Mouse (Mus musculus): ENCODE data around the gene Nck1.
A peak's percentile ranks its signal among the peaks of the same experiment; 100 is the strongest.

The Nck1 gene

DNA sequence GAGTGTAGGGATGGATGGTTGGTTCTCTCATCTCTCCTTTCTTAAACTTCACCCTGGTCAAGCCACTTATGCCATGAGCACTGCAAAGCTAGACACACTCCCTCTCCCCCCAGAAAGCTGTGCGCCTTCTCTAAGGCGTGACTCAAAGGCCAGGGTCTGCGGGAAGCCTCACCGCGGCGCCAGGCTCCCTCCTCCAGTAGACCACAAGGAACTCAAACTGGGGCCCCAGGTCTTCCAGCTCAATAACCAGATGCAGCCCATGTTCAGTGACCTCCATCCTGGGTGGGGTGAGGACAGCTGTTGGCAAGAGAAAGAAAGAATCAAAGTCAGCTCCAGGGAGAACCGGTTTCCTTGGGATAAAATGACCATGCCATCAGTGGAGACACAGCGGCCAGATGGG, 77.8 kb downstream of the Nck1 start:
- DNase-seq, result no peak

GRCm38 (mm10) chr9:100467653-100468052, 78.3 kb downstream of the Nck1 start:
- peak; percentile 72 for DNase-seq

GRCm38 (mm10) chr9:100466743-100467142, 79.2 kb downstream of the Nck1 start:
- DNase-seq, result no peak

DNA sequence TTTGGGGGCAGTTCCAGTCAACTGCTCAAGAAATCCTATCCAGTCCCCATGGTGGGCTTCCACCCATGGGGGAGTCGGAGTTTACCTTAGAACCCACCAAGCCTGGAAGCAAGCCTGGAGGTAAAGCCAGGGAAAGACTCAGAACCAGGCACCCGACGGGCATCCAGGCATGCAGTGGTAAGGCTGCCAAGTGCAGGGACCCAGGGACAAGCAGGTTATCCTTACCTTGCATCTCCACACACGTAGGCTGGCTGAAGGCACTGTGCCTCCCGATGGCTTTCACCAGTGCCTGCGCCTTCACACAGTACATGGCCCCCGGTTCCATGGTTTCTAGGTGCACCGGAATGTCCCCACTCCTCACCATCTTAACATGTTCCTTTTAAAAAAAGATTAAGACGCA, 79.9 kb downstream of the Nck1 start:
- no peak for DNase-seq

GRCm38 (mm10) chr9:100465380-100465779, 80.6 kb downstream of the Nck1 start:
- no peak for DNase-seq

- DNase-seq, result no peak
Measured at GRCm38 (mm10) chr9:100463771-100464170, 82.2 kb downstream of the Nck1 start.

- DNase-seq, result no peak
Measured at GRCm38 (mm10) chr9:100462098-100462497, 83.8 kb downstream of the Nck1 start.

- peak; percentile 63 for DNase-seq
Measured at GRCm38 (mm10) chr9:100461671-100462070, 84.3 kb downstream of the Nck1 start.

- DNase-seq, result no peak
Measured at GRCm38 (mm10) chr9:100460203-100460602, 85.7 kb downstream of the Nck1 start.

DNA sequence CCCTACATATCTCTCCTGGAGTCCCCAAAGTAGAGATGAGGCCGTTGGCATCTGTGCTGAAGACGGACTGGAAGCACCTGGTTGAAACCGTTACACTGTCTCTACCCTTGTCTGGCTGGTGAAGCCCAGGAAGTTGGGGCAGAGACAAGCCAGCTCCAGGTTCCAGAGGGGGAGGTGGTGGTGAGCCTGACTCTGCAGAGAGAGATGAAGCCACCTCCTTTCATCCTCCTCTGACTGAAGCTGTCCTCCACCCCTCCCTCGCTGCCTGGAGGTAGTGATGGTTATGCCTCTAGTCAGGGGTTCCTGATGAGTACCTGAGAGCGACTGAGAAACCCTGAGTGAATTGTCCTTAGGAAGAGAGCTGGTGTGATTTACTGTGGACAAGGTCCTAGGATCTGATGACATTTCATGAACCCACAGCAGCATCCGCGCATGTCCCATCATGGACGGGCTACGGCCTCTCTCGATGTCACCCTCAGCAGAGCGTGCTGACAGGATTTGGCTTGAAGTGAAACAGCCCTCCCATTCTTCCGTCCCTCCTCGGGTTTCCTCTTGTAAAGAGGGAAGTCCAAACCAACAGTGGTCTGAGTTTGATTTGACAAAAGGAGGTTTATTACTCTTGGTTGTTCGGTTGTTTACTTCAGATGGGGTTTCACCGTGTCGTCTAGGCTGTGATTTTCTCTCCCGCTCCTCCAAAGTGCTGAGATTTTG, 87.8 kb downstream of the Nck1 start:
- DNase-seq, result no peak

- DNase-seq, result no peak
Measured at GRCm38 (mm10) chr9:100454664-100454993, 91.3 kb downstream of the Nck1 start.

DNA sequence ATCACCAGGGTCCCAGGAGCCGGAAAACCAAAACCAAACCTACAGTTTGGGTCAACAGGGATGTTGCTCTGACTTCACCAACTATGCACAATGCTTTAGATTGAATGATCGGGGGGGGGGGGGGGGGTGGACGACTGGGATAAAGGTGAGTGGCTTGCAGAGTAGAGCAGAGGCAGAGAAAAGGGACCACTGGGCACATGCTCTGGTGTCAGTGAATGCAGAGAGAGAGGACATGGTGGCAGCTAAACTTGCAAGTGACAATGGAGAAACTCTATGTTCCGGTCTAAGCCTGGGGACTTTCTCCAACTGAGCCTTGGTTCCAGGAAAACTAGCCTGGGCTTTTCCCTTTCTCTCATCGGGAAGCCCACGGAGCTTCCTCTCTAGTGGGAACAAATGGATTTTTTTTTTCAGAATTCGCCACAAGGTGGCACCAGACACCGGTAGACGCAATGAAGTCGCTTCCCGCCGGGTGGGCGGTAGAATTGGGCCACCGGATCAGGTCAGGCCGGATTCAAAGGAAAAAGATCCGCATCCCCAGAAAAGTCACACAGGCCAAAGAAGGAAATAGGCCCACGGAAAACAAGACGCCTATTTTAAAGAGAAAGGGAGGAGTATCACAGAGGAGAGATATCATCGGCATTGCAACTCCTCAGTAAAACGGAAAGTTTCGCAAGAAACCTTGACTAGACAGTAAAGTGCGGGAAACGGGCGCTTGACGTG, 91.8 kb downstream of the Nck1 start:
- peak; percentile 46 for DNase-seq

DNA sequence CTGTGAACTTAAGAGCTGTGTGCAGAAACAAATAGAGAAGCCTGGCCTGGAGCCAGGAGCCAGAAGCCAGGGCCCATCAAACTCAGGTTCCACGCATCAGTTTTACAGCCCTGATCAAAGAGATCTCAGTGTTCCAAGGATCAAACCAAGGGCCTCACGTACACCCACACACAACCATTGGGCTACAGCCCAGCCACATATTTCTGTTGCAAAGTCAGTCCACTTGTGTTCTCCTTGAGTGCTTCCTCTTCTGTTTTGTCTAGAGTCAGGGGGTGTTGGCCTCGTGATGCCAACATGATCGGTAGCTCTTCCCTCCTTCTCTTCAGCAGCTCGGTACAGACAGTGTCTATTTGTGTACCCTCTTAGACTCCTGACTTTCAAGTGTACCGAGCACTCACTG, 93.5 kb downstream of the Nck1 start:
- DNase-seq, result no peak

DNA sequence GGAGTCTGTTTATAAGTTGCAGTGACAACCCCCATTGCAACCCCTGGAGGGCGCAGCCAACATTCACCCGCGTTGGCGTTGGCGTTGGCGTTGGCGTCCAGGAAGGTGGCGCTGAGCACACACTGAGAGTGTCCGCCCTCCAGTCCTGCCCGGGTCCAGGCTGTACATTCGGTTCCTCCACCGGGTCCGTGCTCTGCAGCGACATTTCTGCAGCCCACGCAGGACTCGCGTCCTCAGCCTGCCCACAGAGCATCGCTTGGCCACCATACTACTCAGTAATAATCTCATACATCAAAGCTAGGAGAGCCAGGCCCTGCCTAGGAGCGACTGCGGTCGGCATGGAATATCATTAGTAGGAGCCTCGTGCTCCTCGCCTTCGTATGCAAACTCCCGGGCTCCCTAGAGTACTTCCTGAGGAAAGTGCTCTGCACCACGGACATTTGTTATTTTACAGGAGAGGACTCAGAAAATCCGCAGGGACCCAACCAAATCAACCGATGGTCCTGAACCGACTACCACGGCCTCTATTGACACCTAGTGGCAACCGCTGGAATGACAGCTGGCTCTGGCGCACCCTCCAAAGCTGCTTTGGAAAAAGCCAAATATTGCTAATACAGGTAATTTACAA, 99.8 kb downstream of the Nck1 start:
- no peak for DNase-seq

Measured in kidney, adult 11 months (tissue).